Mouse (Mus musculus): ENCODE data around the gene Meaf6.
A peak's percentile ranks its signal among the peaks of the same experiment; 100 is the strongest.

The Meaf6 gene

GRCm38 (mm10) chr4:125084403-125085345, at the start of gene Meaf6:
Gene Meaf6 (plus strand): TSS chr4:125085134.
- DNase-seq, result peak; percentile 92

GRCm38 (mm10) chr4:125044454-125044853, 40.5 kb upstream of the Meaf6 start:
- no peak for DNase-seq

GRCm38 (mm10) chr4:125055385-125055784, 29.5 kb upstream of the Meaf6 start:
- no peak for DNase-seq

- DNase-seq, result no peak
Observed at GRCm38 (mm10) chr4:125056476-125056875, 28.5 kb upstream of the Meaf6 start.

GRCm38 (mm10) chr4:125057273-125057672, 27.7 kb upstream of the Meaf6 start:
- DNase-seq, result no peak

- no peak for DNase-seq
Observed at GRCm38 (mm10) chr4:125058033-125058432, 26.9 kb upstream of the Meaf6 start.

GRCm38 (mm10) chr4:125059025-125059424, 25.9 kb upstream of the Meaf6 start:
- DNase-seq, result peak; percentile 53

- no peak for DNase-seq
Observed at GRCm38 (mm10) chr4:125063829-125064228, 21.1 kb upstream of the Meaf6 start.

GRCm38 (mm10) chr4:125065517-125066307, 19.2 kb upstream of the Meaf6 start, which contains the start of gene Dnali1:
Gene Dnali1 (minus strand): TSS chr4:125065703.
- peak; percentile 71 for DNase-seq

- peak; percentile 96 for DNase-seq
Observed at GRCm38 (mm10) chr4:125066490-125067370, 18.2 kb upstream of the Meaf6 start, which contains the start of gene Snip1. Gene Snip1 (plus strand): TSS chr4:125066672.

- peak; percentile 23 for DNase-seq
Observed at GRCm38 (mm10) chr4:125077700-125078099, 7.2 kb upstream of the Meaf6 start.

GRCm38 (mm10) chr4:125078698-125079097, 6.2 kb upstream of the Meaf6 start:
- no peak for DNase-seq

GRCm38 (mm10) chr4:125085346-125085841, 460 bp downstream of the Meaf6 start:
- peak; percentile 53 for DNase-seq

- no peak for DNase-seq
Observed at GRCm38 (mm10) chr4:125093031-125093430, 8.1 kb downstream of the Meaf6 start.

GRCm38 (mm10) chr4:125096066-125096465, 11.1 kb downstream of the Meaf6 start:
- no peak for DNase-seq

GRCm38 (mm10) chr4:125097412-125097811, 12.5 kb downstream of the Meaf6 start:
- no peak for DNase-seq

- peak; percentile 82 for DNase-seq
Observed at GRCm38 (mm10) chr4:125099458-125099857, 14.5 kb downstream of the Meaf6 start.

- no peak for DNase-seq
Observed at GRCm38 (mm10) chr4:125101334-125101733, 16.4 kb downstream of the Meaf6 start.

- DNase-seq, result no peak
Observed at GRCm38 (mm10) chr4:125105354-125105753, 20.4 kb downstream of the Meaf6 start.

GRCm38 (mm10) chr4:125114638-125115037, 29.7 kb downstream of the Meaf6 start:
- DNase-seq, result peak; percentile 90

GRCm38 (mm10) chr4:125115081-125115480, 30.1 kb downstream of the Meaf6 start:
- no peak for DNase-seq

- DNase-seq, result peak; percentile 90
Observed at GRCm38 (mm10) chr4:125115710-125116089, 30.8 kb downstream of the Meaf6 start.
